Mouse (Mus musculus): ENCODE results near the gene Bloc1s3. TPM values are rescaled to one million over a fixed set of nuclear protein-coding genes. Genes with fewer than 3 reads are reported as not detected.

Bloc1s3 gene
- 4.9 to 6.9 TPM (median 6.1 TPM) in 4 replicates for total RNA-seq (2023; ENCODE audit: inconsistent age)

GRCm38 (mm10) chr7:19508150-19508923 lies at the start of gene Bloc1s3, which contains the start of gene Trappc6a:
Gene Bloc1s3, minus strand, starts transcription at chr7:19508367.
Gene Trappc6a, plus strand, starts transcription at chr7:19508395.

GRCm38 (mm10) chr7:19517652-19518365 lies 9.6 kb upstream of the Bloc1s3 start, which contains the start of gene Nkpd1:
Gene Nkpd1, plus strand, starts transcription at chr7:19517838.

GRCm38 (mm10) chr7:19462884-19463381 lies 45.2 kb downstream of the Bloc1s3 start, which contains the start of gene Exoc3l2:
Gene Exoc3l2, plus strand, starts transcription at chr7:19463331.

GRCm38 (mm10) chr7:19458591-19459111 lies 49.5 kb downstream of the Bloc1s3 start, which contains the start of gene Mark4:
Gene Mark4, minus strand, starts transcription at chr7:19458821.

Other genes with a start within 250 kb of the Bloc1s3 start
- 349 to 378 TPM (median 355 TPM) in 4 replicates for gene Vasp, start 236.6 kb downstream of the Bloc1s3 start, total RNA-seq (2023; ENCODE audit: inconsistent age)
- gene Ppm1n, start 228.3 kb downstream of the Bloc1s3 start, total RNA-seq (2023; ENCODE audit: inconsistent age), result 0.64 TPM in 1 of 4 replicates, not detected in the others
- 0.24 TPM in 1 of 4 replicates, not detected in the others for gene Rtn2, start 225.7 kb downstream of the Bloc1s3 start, total RNA-seq (2023; ENCODE audit: inconsistent age)
- gene Fosb, start 198.3 kb downstream of the Bloc1s3 start, total RNA-seq (2023; ENCODE audit: inconsistent age), result 2,334 to 3,047 TPM (median 2,835 TPM) in 4 replicates
- gene Ercc1, start 163.6 kb downstream of the Bloc1s3 start, total RNA-seq (2023; ENCODE audit: inconsistent age), result 66.5 to 73.8 TPM (median 68.8 TPM) in 4 replicates
- gene Cd3eap, start 148.9 kb downstream of the Bloc1s3 start, total RNA-seq (2023; ENCODE audit: inconsistent age), result 6.2 to 8.3 TPM (median 7.5 TPM) in 4 replicates
- gene Ppp1r13l, start 148.6 kb downstream of the Bloc1s3 start, total RNA-seq (2023; ENCODE audit: inconsistent age), result 0.54 to 2.1 TPM (median 0.86 TPM) in 4 replicates
- 66.6 to 74.4 TPM (median 69.9 TPM) in 4 replicates for gene Ercc2, start 126.4 kb downstream of the Bloc1s3 start, total RNA-seq (2023; ENCODE audit: inconsistent age)
- 1.8 to 4.2 TPM (median 2.4 TPM) in 4 replicates for gene Klc3, start 104.3 kb downstream of the Bloc1s3 start, total RNA-seq (2023; ENCODE audit: inconsistent age)
- gene Ckm, start 103.6 kb downstream of the Bloc1s3 start, total RNA-seq (2023; ENCODE audit: inconsistent age), result 0.42 TPM in 1 of 4 replicates, not detected in the others
- gene Mark4, start 49.5 kb downstream of the Bloc1s3 start, total RNA-seq (2023; ENCODE audit: inconsistent age), result 25.7 to 29.5 TPM (median 27.5 TPM) in 4 replicates
- gene Exoc3l2, start 45.0 kb downstream of the Bloc1s3 start, total RNA-seq (2023; ENCODE audit: inconsistent age), result not detected in 4 replicates
- 25.7 to 35.6 TPM (median 30.6 TPM) in 4 replicates for gene Trappc6a, start within 50 bp of the Bloc1s3 start, total RNA-seq (2023; ENCODE audit: inconsistent age)
- 0.39 to 0.57 TPM (median 0.42 TPM) in 3 of 4 replicates, not detected in the other for gene Nkpd1, start 9.5 kb upstream of the Bloc1s3 start, total RNA-seq (2023; ENCODE audit: inconsistent age)
- 50.2 to 62.6 TPM (median 55.2 TPM) in 4 replicates for gene Ppp1r37, start 54.7 kb upstream of the Bloc1s3 start, total RNA-seq (2023; ENCODE audit: inconsistent age)
- gene Zfp296, start 68.9 kb upstream of the Bloc1s3 start, total RNA-seq (2023; ENCODE audit: inconsistent age), result 11.5 to 13.5 TPM (median 12.6 TPM) in 4 replicates
- gene Gemin7, start 69.2 kb upstream of the Bloc1s3 start, total RNA-seq (2023; ENCODE audit: inconsistent age), result 75.7 to 86.9 TPM (median 84.1 TPM) in 4 replicates
- 100 to 118 TPM (median 109 TPM) in 4 replicates for gene Clasrp, start 96.1 kb upstream of the Bloc1s3 start, total RNA-seq (2023; ENCODE audit: inconsistent age)
- 110 to 121 TPM (median 118 TPM) in 4 replicates for gene Relb, start 121.1 kb upstream of the Bloc1s3 start, total RNA-seq (2023; ENCODE audit: inconsistent age)
- 75.3 to 90.5 TPM (median 78.3 TPM) in 4 replicates for gene Clptm1, start 156.7 kb upstream of the Bloc1s3 start, total RNA-seq (2023; ENCODE audit: inconsistent age)
- not detected in 4 replicates for gene Apoc2, start 169.6 kb upstream of the Bloc1s3 start, total RNA-seq (2023; ENCODE audit: inconsistent age)
- not detected in 4 replicates for gene Gm44805, start 173.1 kb upstream of the Bloc1s3 start, total RNA-seq (2023; ENCODE audit: inconsistent age)
- gene Apoc4, start 173.1 kb upstream of the Bloc1s3 start, total RNA-seq (2023; ENCODE audit: inconsistent age), result not detected in 4 replicates
- gene Apoc1, start 184.3 kb upstream of the Bloc1s3 start, total RNA-seq (2023; ENCODE audit: inconsistent age), result 1.9 to 4.3 TPM (median 2.0 TPM) in 3 of 4 replicates, not detected in the other
- 84.7 to 201 TPM (median 96.1 TPM) in 4 replicates for gene Apoe, start 190.8 kb upstream of the Bloc1s3 start, total RNA-seq (2023; ENCODE audit: inconsistent age)
- 52.3 to 57.5 TPM (median 53.4 TPM) in 4 replicates for gene Tomm40, start 207.1 kb upstream of the Bloc1s3 start, total RNA-seq (2023; ENCODE audit: inconsistent age)
- 0.51 TPM in 1 of 4 replicates, not detected in the others for gene Nectin2, start 242.1 kb upstream of the Bloc1s3 start, total RNA-seq (2023; ENCODE audit: inconsistent age)

Measured in B cell, adult (primary cell).